Mouse (Mus musculus): Measurements from ENCODE around the gene Mavs.

DNA sequence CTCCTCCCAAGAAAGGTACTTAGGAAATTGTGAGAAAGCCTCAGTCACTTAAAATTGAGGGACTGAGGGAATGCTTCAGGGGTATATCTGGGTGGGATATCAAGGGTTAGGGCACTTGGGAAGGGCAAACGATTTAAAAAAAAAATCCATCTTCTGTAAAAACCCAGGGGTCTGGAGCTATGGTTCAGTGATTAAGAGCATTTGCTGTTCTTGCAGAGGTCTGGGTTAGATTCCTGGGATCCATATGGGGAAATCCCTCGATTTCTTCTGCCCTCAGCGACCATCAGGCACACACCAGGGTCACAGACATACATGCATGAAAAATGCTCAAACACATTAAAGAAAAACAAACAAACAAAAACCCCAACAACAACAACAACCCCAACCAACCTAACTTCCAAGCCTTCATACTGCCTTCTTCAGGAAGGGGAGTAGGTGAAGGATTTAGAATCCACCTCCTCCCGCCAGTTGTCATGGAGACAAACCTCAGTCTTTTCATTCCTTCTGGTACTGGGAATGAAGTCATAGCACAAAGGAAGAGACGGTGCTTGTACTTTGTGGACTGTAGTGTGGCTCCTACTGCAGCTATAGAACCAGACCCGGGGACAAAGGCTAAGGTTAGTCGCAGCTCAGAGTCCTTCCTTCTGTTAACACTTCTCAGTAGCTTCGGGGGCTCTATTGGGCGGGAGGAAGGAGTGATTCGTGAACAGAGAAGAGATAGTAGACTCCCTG is 27.8 kb downstream of the Mavs start:
- no peak for TF ChIP-seq CTCF (conservative IDR thresholded peaks at IDR 0.05; ENCODE audit: low read length)
- TF ChIP-seq NANOG (IDR thresholded peaks at IDR 0.05; ENCODE audit: borderline replicate concordance, low read length): no peak
- TF ChIP-seq POU5F1 (IDR thresholded peaks at IDR 0.05; ENCODE audit: borderline replicate concordance, low read length): no peak
